Mouse (Mus musculus): ENCODE results near the gene Ncapd3. TPM values are rescaled to one million over a fixed set of nuclear protein-coding genes. Genes with fewer than 3 reads are reported as not detected.

Gene Ncapd3
- total and polyA plus RNA-seq, 3 experiments = 29.9 to 39.2 (median 33.7) TPM

DNA sequence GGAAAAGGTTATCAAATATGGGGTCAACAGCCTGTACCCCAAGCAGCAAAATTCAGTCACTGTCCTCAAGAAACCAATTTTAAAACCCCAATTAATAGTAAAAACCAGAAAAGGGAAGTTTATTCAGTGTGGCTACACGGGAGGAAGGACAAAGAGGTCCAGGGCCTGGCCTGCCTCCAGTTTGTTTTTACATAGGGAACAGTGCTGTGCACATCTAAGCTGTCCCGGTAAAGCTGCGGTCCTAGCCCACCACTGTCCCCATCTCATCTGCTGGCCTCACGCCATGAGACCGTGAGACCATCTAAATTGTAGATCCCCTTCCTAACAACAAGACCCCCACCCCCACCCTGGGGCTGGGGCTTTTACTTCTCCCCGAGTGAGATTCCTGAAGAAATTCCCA lies 95.5 kb downstream of the Ncapd3 start:
- DNase-seq (ENCODE audit: extremely low read depth) = no peak
- H3K9ac ChIP-seq (ENCODE audit: insufficient read depth, low read depth) = no peak overlapping the region
- TF ChIP-seq MAFK (IDR thresholded peaks at IDR 0.05; ENCODE audit: insufficient replicate concordance, low read length) (no peak), TBP (conservative IDR thresholded peaks at IDR 0.05; ENCODE audit: low read depth, low read length) (no peak), CHD1 (IDR thresholded peaks at IDR 0.05; ENCODE audit: low read depth, low read length) (no peak), ZNF384 (IDR thresholded peaks at IDR 0.05; ENCODE audit: low read depth, low read length) (no peak), BHLHE40 (IDR thresholded peaks at IDR 0.05; ENCODE audit: low read depth, low read length) (no peak), RAD21 (IDR thresholded peaks at IDR 0.05; ENCODE audit: low read depth, low read length) (no peak), USF1 (IDR thresholded peaks at IDR 0.05; ENCODE audit: low read depth, low read length) (no peak), TCF12 (IDR thresholded peaks at IDR 0.05; ENCODE audit: low read depth, low read length) (no peak), JUN (IDR thresholded peaks at IDR 0.05; ENCODE audit: insufficient read depth, low read depth, low read length) (no peak), POLR2AphosphoS2 (IDR thresholded peaks at IDR 0.05; ENCODE audit: low read depth, low read length) (no peak), JUND (conservative IDR thresholded peaks at IDR 0.05; ENCODE audit: low read depth, low read length) (no peak), E2F4 (IDR thresholded peaks at IDR 0.05; ENCODE audit: insufficient replicate concordance, low read depth, low read length) (no peak), KAT2A (IDR thresholded peaks at IDR 0.05; ENCODE audit: insufficient replicate concordance, low read length) (no peak), CHD2 (IDR thresholded peaks at IDR 0.05; ENCODE audit: low read length) (no peak), MAX (IDR thresholded peaks at IDR 0.05; ENCODE audit: low read length) (no peak)
- dilution Hi-C loops (cut with MboI; ENCODE audit: extremely low pct_ligation_motif_present, extremely low pct_unique_long_range_greater_than_20kb, low sequenced_read_pairs) = no loop called here
- no peak overlapping the region for H3K27ac ChIP-seq (ENCODE audit: insufficient read depth, low read depth)
- peaks cover 4 to 11% of the 10 kb centered on the region in 2 experiments; a peak in 3 of 4 replicates for H3K4me1 ChIP-seq (ENCODE audit: control insufficient read depth in 1 of 2, insufficient read depth in 2 of 2)
- H3K79me2 ChIP-seq (replicated peaks; ENCODE audit: control insufficient read depth, extremely low read depth, insufficient read depth, poor library complexity, severe bottlenecking) = no peaks in the 10 kb centered on the region
- in situ Hi-C loops (cut with MboI; ENCODE audit: low pct_ligation_motif_present, low pct_unique_long_range_greater_than_20kb, low sequenced_read_pairs) = no loop called here
- peaks cover 6% of the 10 kb centered on the region for H3K9me3 ChIP-seq (replicated peaks; ENCODE audit: low read length)
- H3K4me2 ChIP-seq (ENCODE audit: insufficient read depth, low read depth, poor library complexity, severe bottlenecking) = no peak overlapping the region
- H3K36me3 ChIP-seq (replicated peaks in 1 of 2; ENCODE audit: control insufficient read depth in 1 of 2, insufficient read depth in 1 of 2, low read length in 1 of 2) = no peaks in the 10 kb centered on the region
- H3K4me3 ChIP-seq (replicated peaks in 1 of 3; ENCODE audit: low read depth in 2 of 3, low read length in 2 of 3, poor library complexity in 1 of 3) = no peak overlapping the region
- H3K27me3 ChIP-seq (replicated peaks) = no peaks in the 10 kb centered on the region

DNA sequence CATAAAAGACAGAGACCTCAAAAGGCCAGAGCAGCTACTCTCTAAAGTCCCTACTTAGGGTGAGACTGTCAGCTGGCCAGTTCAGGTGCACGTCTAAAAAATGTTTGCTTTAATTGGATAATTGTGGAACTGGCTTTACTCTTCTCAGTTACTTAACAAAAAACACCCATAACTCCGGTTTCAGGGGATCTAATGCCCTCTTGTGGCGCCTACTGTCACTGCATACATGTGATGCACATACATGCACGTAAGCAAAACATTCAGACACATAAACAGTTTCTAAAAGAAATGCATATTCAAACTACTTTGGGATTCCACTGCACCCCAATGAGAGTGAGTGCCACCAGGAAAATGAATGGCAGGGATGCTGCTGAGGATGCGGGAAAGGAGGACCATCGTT lies 96.6 kb downstream of the Ncapd3 start:
- no peak overlapping the region for H3K9ac ChIP-seq (ENCODE audit: insufficient read depth, low read depth)
- dilution Hi-C loops (cut with MboI; ENCODE audit: extremely low pct_ligation_motif_present, extremely low pct_unique_long_range_greater_than_20kb, low sequenced_read_pairs) (no loop called here), in situ Hi-C loops (cut with MboI; ENCODE audit: low pct_ligation_motif_present, low pct_unique_long_range_greater_than_20kb, low sequenced_read_pairs) (no loop called here)
- no peak overlapping the region for H3K4me2 ChIP-seq (ENCODE audit: insufficient read depth, low read depth, poor library complexity, severe bottlenecking)
- DNase-seq (ENCODE audit: extremely low read depth) = peak; percentile 12
- H3K27me3 ChIP-seq (replicated peaks) = no peaks in the 10 kb centered on the region
- TF ChIP-seq UBTF (IDR thresholded peaks at IDR 0.05; ENCODE audit: low read depth, low read length) (no peak), ZC3H11A (IDR thresholded peaks at IDR 0.05; ENCODE audit: low read depth, low read length) (no peak), ZNF384 (IDR thresholded peaks at IDR 0.05; ENCODE audit: low read depth, low read length) (no peak), GABPA (IDR thresholded peaks at IDR 0.05; ENCODE audit: insufficient replicate concordance, low read depth, low read length) (no peak), RAD21 (IDR thresholded peaks at IDR 0.05; ENCODE audit: low read depth, low read length) (peak; percentile 22), NRF1 (IDR thresholded peaks at IDR 0.05; ENCODE audit: low read depth, low read length) (no peak), CTCF (conservative IDR thresholded peaks at IDR 0.05 in 1 of 2, IDR thresholded peaks at IDR 0.05 in 1 of 2; ENCODE audit: low read depth in 2 of 2, low read length in 2 of 2) (peak in 1 of 2 experiments; percentile 41; a peak in 2 of 4 replicates), SMC3 (IDR thresholded peaks at IDR 0.05; ENCODE audit: low read depth, low read length) (0 out of 2 replicates have a peak, but pooled peaks have one; percentile 5)
- no peaks in the 10 kb centered on the region for H3K36me3 ChIP-seq (replicated peaks in 1 of 2; ENCODE audit: control insufficient read depth in 1 of 2, insufficient read depth in 1 of 2, low read length in 1 of 2)
- peaks cover 6% of the 10 kb centered on the region for H3K9me3 ChIP-seq (replicated peaks; ENCODE audit: low read length)
- H3K79me2 ChIP-seq (replicated peaks; ENCODE audit: control insufficient read depth, extremely low read depth, insufficient read depth, poor library complexity, severe bottlenecking) = no peaks in the 10 kb centered on the region
- H3K4me1 ChIP-seq (ENCODE audit: control insufficient read depth in 1 of 2, insufficient read depth in 2 of 2) = peaks cover 0 to 5% of the 10 kb centered on the region in 2 experiments; a peak in 2 of 4 replicates
- H3K27ac ChIP-seq (ENCODE audit: insufficient read depth, low read depth) = no peak overlapping the region
- H3K4me3 ChIP-seq (replicated peaks in 1 of 3; ENCODE audit: low read depth in 2 of 3, low read length in 2 of 3, poor library complexity in 1 of 3) = no peak overlapping the region
